Mouse (Mus musculus) CH12.LX (cell line): ENCODE measurements at regions not wholly inside any gene's neighbourhood (a gene's known extent, or its start where the extent isn't known, plus 50 kb on each side); places are given as distances from the start of the nearest gene placed in this dataset.

Source experiments
- DNase-seq: peaks from one replicate; pipeline ENCODE4 v3.0.0-alpha.2; 2013; ENCODE audit errors: extremely low read depth
- H3K27ac ChIP-seq: 2 replicates; pipeline ENCODE4 v1.5.1; 2012; ENCODE audit warnings: low read depth, mild to moderate bottlenecking, control low read depth, moderate library complexity; ENCODE audit not compliant: insufficient read depth
- H3K27me3 ChIP-seq: replicated peaks from 2 replicates; pipeline ENCODE3; 2012; ENCODE audit warnings: inconsistent platforms
- H3K36me3 ChIP-seq, 2 experiments: replicated peaks in 1 of 2; 2 replicates each; pipeline versions ENCODE3 to v1.6.1; 2012; ENCODE audit warnings: inconsistent platforms in 1 of 2, low read length in 1 of 2, mild to moderate bottlenecking in 1 of 2, mixed read lengths in 1 of 2, moderate library complexity in 1 of 2; ENCODE audit not compliant: control insufficient read depth in 1 of 2, insufficient read depth in 1 of 2
- H3K4me1 ChIP-seq, 2 experiments: 2 replicates each; pipeline ENCODE4 v1.6.1; 2012; ENCODE audit warnings: inconsistent platforms in 1 of 2, moderate library complexity in 1 of 2; ENCODE audit not compliant: insufficient read depth in 2 of 2, control insufficient read depth in 1 of 2
- H3K4me2 ChIP-seq: 2 replicates; pipeline ENCODE4 v1.6.1; 2012; ENCODE audit warnings: low read depth, mild to moderate bottlenecking, control low read depth; ENCODE audit not compliant: poor library complexity, insufficient read depth, severe bottlenecking
- H3K4me3 ChIP-seq, 3 experiments: fragments of 150-350 bp in 1 of 3; sonication (generic) in 1 of 3; replicated peaks in 1 of 3; 2 replicates each; pipeline versions ENCODE3 to v1.5.1; 2011 to 2012; ENCODE audit warnings: low read depth in 2 of 3, low read length in 2 of 3, mild to moderate bottlenecking in 2 of 3, moderate library complexity in 2 of 3, control low read depth in 1 of 3, improper control_type of control experiment in 1 of 3, inconsistent platforms in 1 of 3, mixed read lengths in 1 of 3; ENCODE audit not compliant: poor library complexity in 1 of 3
- H3K79me2 ChIP-seq: replicated peaks from 2 replicates; pipeline ENCODE4 v1.6.1; 2012; ENCODE audit warnings: mild to moderate bottlenecking, moderate library complexity; ENCODE audit not compliant: control insufficient read depth, poor library complexity, insufficient read depth, severe bottlenecking; ENCODE audit errors: extremely low read depth
- H3K9ac ChIP-seq: 2 replicates; pipeline ENCODE4 v1.6.1; 2012; ENCODE audit warnings: low read depth, mild to moderate bottlenecking, control low read depth, moderate library complexity; ENCODE audit not compliant: insufficient read depth
- H3K9me3 ChIP-seq: replicated peaks from 2 replicates; pipeline ENCODE3; 2012; ENCODE audit warnings: low read length, inconsistent platforms, mixed read lengths
- BHLHE40 ChIP-seq: IDR thresholded peaks from 2 replicates; pipeline ENCODE4 v1.6.1; 2011; ENCODE audit warnings: mild to moderate bottlenecking, low read depth, low read length, improper control_type of control experiment
- CHD1 ChIP-seq: IDR thresholded peaks from 2 replicates; pipeline ENCODE4 v1.6.1; 2012; ENCODE audit warnings: low read depth, low read length, improper control_type of control experiment, inconsistent platforms
- E2F4 ChIP-seq: IDR thresholded peaks from 2 replicates; pipeline ENCODE4 v1.6.1; 2011; ENCODE audit warnings: low read depth, low read length, improper control_type of control experiment; ENCODE audit not compliant: insufficient replicate concordance
- ELF1 ChIP-seq: IDR thresholded peaks from 2 replicates; pipeline ENCODE4 v1.6.1; 2014; ENCODE audit warnings: low read depth, mild to moderate bottlenecking, inconsistent platforms, low read length, improper control_type of control experiment
- EP300 ChIP-seq: IDR thresholded peaks from 2 replicates; pipeline ENCODE4 v1.6.1; 2011; ENCODE audit warnings: low read length, improper control_type of control experiment
- GABPA ChIP-seq: IDR thresholded peaks from 2 replicates; pipeline ENCODE4 v1.6.1; 2012; ENCODE audit warnings: low read depth, low read length, improper control_type of control experiment, inconsistent platforms; ENCODE audit not compliant: insufficient replicate concordance
- HCFC1 ChIP-seq: IDR thresholded peaks from 2 replicates; pipeline ENCODE4 v1.6.1; 2012; ENCODE audit warnings: low read depth, mild to moderate bottlenecking, inconsistent platforms, low read length, improper control_type of control experiment
- IRF4 ChIP-seq: IDR thresholded peaks from 2 replicates; pipeline ENCODE4 v1.6.1; 2014; ENCODE audit warnings: low read depth, mild to moderate bottlenecking, inconsistent platforms, low read length, improper control_type of control experiment
- JUND ChIP-seq: conservative IDR thresholded peaks from 2 replicates; pipeline ENCODE4 v1.6.1; 2011; ENCODE audit warnings: low read depth, low read length, improper control_type of control experiment
- KAT2A ChIP-seq: IDR thresholded peaks from 2 replicates; pipeline ENCODE4 v1.6.1; 2012; ENCODE audit warnings: low read length, improper control_type of control experiment, inconsistent platforms; ENCODE audit not compliant: insufficient replicate concordance
- MAX ChIP-seq: IDR thresholded peaks from 2 replicates; pipeline ENCODE4 v1.6.1; 2011; ENCODE audit warnings: low read length, improper control_type of control experiment
- MEF2A ChIP-seq: IDR thresholded peaks from 2 replicates; pipeline ENCODE4 v1.6.1; 2014; ENCODE audit warnings: low read depth, mild to moderate bottlenecking, inconsistent platforms, low read length, improper control_type of control experiment, borderline replicate concordance
- NRF1 ChIP-seq: IDR thresholded peaks from 2 replicates; pipeline ENCODE4 v1.6.1; 2014; ENCODE audit warnings: low read depth, mild to moderate bottlenecking, inconsistent platforms, low read length, improper control_type of control experiment, moderate library complexity
- PAX5 ChIP-seq: IDR thresholded peaks from 2 replicates; pipeline ENCODE4 v1.6.1; 2012; ENCODE audit warnings: low read length, inconsistent platforms, mixed read lengths
- TBP ChIP-seq: conservative IDR thresholded peaks from 2 replicates; pipeline ENCODE4 v1.6.1; 2011; ENCODE audit warnings: low read depth, low read length, improper control_type of control experiment
- TCF12 ChIP-seq: IDR thresholded peaks from 2 replicates; pipeline ENCODE4 v1.6.1; 2014; ENCODE audit warnings: low read depth, mild to moderate bottlenecking, inconsistent platforms, low read length, improper control_type of control experiment
- UBTF ChIP-seq: IDR thresholded peaks from 2 replicates; pipeline ENCODE4 v1.6.1; 2012; ENCODE audit warnings: low read depth, mild to moderate bottlenecking, inconsistent platforms, low read length, improper control_type of control experiment, moderate library complexity
- USF2 ChIP-seq: conservative IDR thresholded peaks from 2 replicates; pipeline ENCODE4 v1.6.1; 2011; ENCODE audit warnings: low read depth, low read length, improper control_type of control experiment
- ZC3H11A ChIP-seq: IDR thresholded peaks from 2 replicates; pipeline ENCODE4 v1.6.1; 2012; ENCODE audit warnings: low read depth, mild to moderate bottlenecking, inconsistent platforms, low read length, improper control_type of control experiment
- ZKSCAN1 ChIP-seq: IDR thresholded peaks from 2 replicates; pipeline ENCODE4 v1.6.1; 2012; ENCODE audit warnings: low read depth, inconsistent platforms, low read length, improper control_type of control experiment, borderline replicate concordance
- ZMIZ1 ChIP-seq: IDR thresholded peaks from 2 replicates; pipeline ENCODE4 v1.6.1; 2012; ENCODE audit warnings: low read depth, mild to moderate bottlenecking, inconsistent platforms, low read length, improper control_type of control experiment
- dilution Hi-C: fragments of 300-500 bp; cut with MboI; formaldehyde crosslinking; loops from 2 replicates; pipeline ENCODE4 v1.14.3; 2020; ENCODE audit warnings: low sequenced_read_pairs; ENCODE audit not compliant: extremely low pct_unique_long_range_greater_than_20kb, extremely low pct_ligation_motif_present
- in situ Hi-C: fragments of 300-500 bp; cut with MboI; formaldehyde crosslinking; loops from 3 replicates; pipeline ENCODE4 v1.14.3; 2019; ENCODE audit warnings: low sequenced_read_pairs, low pct_ligation_motif_present, low pct_unique_long_range_greater_than_20kb, mixed read lengths

- H3K27me3 ChIP-seq, result no peaks in the 10 kb centered on the region
- TF ChIP-seq PAX5 (no peak), ELF1 (no peak), GABPA (no peak), BHLHE40 (no peak), NRF1 (no peak), EP300 (no peak), ZC3H11A (no peak), KAT2A (no peak), CHD1 (no peak), TCF12 (no peak), UBTF (no peak), ZKSCAN1 (no peak), MAX (no peak)
- TF ChIP-seq, all 38 proteins: peak for 0
- Histone ChIP-seq H3K4me3 (no peak overlapping the region), H3K4me1 (no peaks in the 10 kb centered on the region), H3K9ac (no peak overlapping the region), H3K27ac (no peak overlapping the region), H3K79me2 (no peaks in the 10 kb centered on the region), H3K4me2 (no peak overlapping the region), H3K36me3 (no peaks in the 10 kb centered on the region), H3K9me3 (no peaks in the 10 kb centered on the region)
- dilution Hi-C loops, result no loop called here
- in situ Hi-C loops, result no loop called here
- DNase-seq, result no peak
These were observed 392.8 kb upstream of the Nova1 start for GRCm38 (mm10) chr12:47211417-47212104.

- Histone ChIP-seq H3K4me1 (peaks cover 0 to 20% of the 10 kb centered on the region in 2 experiments; a peak in 2 of 4 replicates), H3K79me2 (no peaks in the 10 kb centered on the region), H3K4me3 (no peak overlapping the region), H3K36me3 (no peaks in the 10 kb centered on the region), H3K9me3 (no peaks in the 10 kb centered on the region), H3K4me2 (no peak overlapping the region), H3K9ac (no peak overlapping the region), H3K27me3 (no peaks in the 10 kb centered on the region), H3K27ac (no peak overlapping the region)
- TF ChIP-seq TBP, result no peak
- TF ChIP-seq TCF12, result no peak
- TF ChIP-seq KAT2A, result no peak
- no peak for TF ChIP-seq IRF4
- no peak for TF ChIP-seq JUND
- TF ChIP-seq E2F4, result no peak
- no peak for TF ChIP-seq NRF1
- no peak for TF ChIP-seq HCFC1
- no peak for TF ChIP-seq MEF2A
- no peak for TF ChIP-seq EP300
- no peak for TF ChIP-seq UBTF
- no peak for TF ChIP-seq ZMIZ1
- no peak for TF ChIP-seq USF2
- TF ChIP-seq ZC3H11A, result no peak
- no peak for DNase-seq
- in situ Hi-C loops (no loop called here), dilution Hi-C loops (no loop called here)
These were observed 384.2 kb upstream of the Nova1 start for GRCm38 (mm10) chr12:47202936-47203335.
